Mouse (Mus musculus): Measurements from ENCODE around the gene Gm10377. TPM values are rescaled to one million over a fixed set of nuclear protein-coding genes. Genes with fewer than 3 reads are reported as not detected.
"Not testable (repeated sequence)": the region's sequence is repeated elsewhere in the genome, so short reads cannot be mapped to it uniquely, and the experiment has no call there.

The Gm10377 gene
- not detected in 2 replicates for polyA plus RNA-seq (2012; rRNA removed)

DNA sequence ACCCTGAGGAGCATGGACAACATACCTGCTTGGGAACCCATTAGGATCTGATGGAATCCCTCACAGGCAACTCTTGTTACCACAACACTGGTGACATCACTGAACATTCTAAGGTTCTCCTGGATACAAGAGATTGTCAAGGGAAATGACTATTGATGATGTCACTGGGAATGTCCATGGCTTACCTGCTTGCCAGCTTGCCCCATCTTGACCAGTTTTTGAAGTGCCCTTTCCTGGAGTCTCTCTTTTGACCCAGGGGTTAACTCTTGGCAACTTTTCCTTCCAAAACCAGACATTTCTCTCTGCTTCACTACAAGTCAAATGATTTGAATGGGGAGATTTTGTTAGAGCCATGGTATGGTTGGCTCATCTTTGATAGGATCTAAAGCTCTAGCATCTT, at the start of gene Gm10377:
Gene Gm10377, minus strand, starts transcription at position 101 of the 400 bp plus-strand sequence.
- not testable (repeated sequence) for DNase-seq (ENCODE audit: low read depth)

DNA sequence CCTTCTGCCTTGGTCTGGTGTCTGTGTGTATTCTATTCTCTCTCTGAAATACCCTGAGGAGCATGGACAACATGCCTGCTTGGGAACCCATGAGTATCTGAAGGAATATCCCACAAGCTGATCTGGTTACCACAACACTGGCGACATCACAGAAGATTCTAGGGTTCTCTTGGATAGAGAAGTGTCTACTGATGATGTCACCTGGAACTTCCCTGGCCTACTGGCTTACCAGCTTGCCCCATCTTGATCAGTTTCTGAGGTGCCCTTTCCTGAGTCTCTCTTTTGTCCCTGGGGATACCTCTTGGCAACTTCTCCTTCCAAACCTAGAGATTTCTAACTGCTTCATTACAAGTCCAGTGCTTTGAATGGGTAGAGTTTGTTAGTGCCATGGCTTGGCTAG, 29.1 kb downstream of the Gm10377 start, which contains the start of gene Gm3015:
Gene Gm3015, minus strand, starts transcription at position 101 of the 400 bp plus-strand sequence.
- not testable (repeated sequence) for DNase-seq (ENCODE audit: low read depth)

Other genes with a start within 250 kb of the Gm10377 start
- not detected in 2 replicates for gene Gm17124, start 198.1 kb downstream of the Gm10377 start, polyA plus RNA-seq (2012; rRNA removed)
- not detected in 2 replicates for gene Gm3633, start 156.1 kb downstream of the Gm10377 start, polyA plus RNA-seq (2012; rRNA removed)
- not detected in 2 replicates for gene Gm10378, start 142.0 kb downstream of the Gm10377 start, polyA plus RNA-seq (2012; rRNA removed)
- gene Gm3015, start 29.2 kb downstream of the Gm10377 start, polyA plus RNA-seq (2012; rRNA removed) = not detected in 2 replicates
- not detected in 2 replicates for gene Gm21977, start 55.5 kb upstream of the Gm10377 start, polyA plus RNA-seq (2012; rRNA removed)
- not detected in 2 replicates for gene Gm8082, start 195.6 kb upstream of the Gm10377 start, polyA plus RNA-seq (2012; rRNA removed)
- not detected in 2 replicates for gene Gm10376, start 217.6 kb upstream of the Gm10377 start, polyA plus RNA-seq (2012; rRNA removed)

All from brain, embryonic 14.5 days (tissue).